Mouse (Mus musculus) small intestine, adult 2 months (tissue): ENCODE measurements around the gene AI481877. TPM values are rescaled to one million over a fixed set of nuclear protein-coding genes. Genes with fewer than 3 reads are reported as not detected.
A peak's percentile ranks its signal among the peaks of the same experiment; 100 is the strongest.

Experiments used
- H3K27ac ChIP-seq: fragments of 200-500 bp; 2 replicates; pipeline ENCODE4 v1.5.1; 2012; ENCODE audit warnings: low read depth, low read length, control low read depth, inconsistent platforms; ENCODE audit not compliant: insufficient read depth
- H3K27me3 ChIP-seq: fragments of 200-500 bp; 2 replicates; pipeline ENCODE4 v1.6.1; 2012; ENCODE audit warnings: mild to moderate bottlenecking, moderate library complexity, low read length, inconsistent platforms; ENCODE audit not compliant: control insufficient read depth, insufficient read depth
- H3K36me3 ChIP-seq: fragments of 200-500 bp; 2 replicates; pipeline ENCODE4 v1.6.1; 2012; ENCODE audit warnings: mild to moderate bottlenecking, low read length, control low read depth, inconsistent platforms; ENCODE audit not compliant: control insufficient read depth, insufficient read depth
- H3K4me1 ChIP-seq: fragments of 200-500 bp; 2 replicates; pipeline ENCODE4 v1.6.1; 2012; ENCODE audit warnings: low read length, inconsistent platforms, mixed read lengths; ENCODE audit not compliant: control insufficient read depth, insufficient read depth, insufficient read length
- H3K4me3 ChIP-seq: fragments of 200-500 bp; 2 replicates; pipeline ENCODE4 v1.5.1; 2012; ENCODE audit warnings: low read depth, mild to moderate bottlenecking, control low read depth, inconsistent platforms, low read length, moderate library complexity
- CTCF ChIP-seq: fragments of 200-500 bp; IDR thresholded peaks from 2 replicates; pipeline ENCODE4 v1.5.1; 2012; ENCODE audit warnings: low read depth, mild to moderate bottlenecking, control low read depth, inconsistent platforms, low read length, moderate library complexity, mixed read lengths; ENCODE audit not compliant: insufficient replicate concordance, insufficient read length; ENCODE audit errors: extremely low read depth
- POLR2A ChIP-seq: fragments of 200-500 bp; IDR thresholded peaks from 2 replicates; pipeline ENCODE4 v1.6.1; 2012; ENCODE audit warnings: low read depth, mild to moderate bottlenecking, control low read depth, inconsistent platforms, low read length, moderate library complexity
- WGBS: fragments of 180-500 bp; shearing (Covaris S2); methylation state at CpG from one replicate; pipeline ENCODE4 v1.1.7; 2018; 5-methylcytosine and 5-hydroxymethylcytosine counted together
- polyA plus RNA-seq: library from polyadenylated mRNA; depleted of rRNA; stranded (reverse); fragments of >200 nt; gene quantifications from 2 replicates; pipeline ENCODE4 v1.2.3, GENCODE M21; 2012; rRNA removed

The AI481877 gene
- polyA plus RNA-seq, 1 experiment = not detected

DNA sequence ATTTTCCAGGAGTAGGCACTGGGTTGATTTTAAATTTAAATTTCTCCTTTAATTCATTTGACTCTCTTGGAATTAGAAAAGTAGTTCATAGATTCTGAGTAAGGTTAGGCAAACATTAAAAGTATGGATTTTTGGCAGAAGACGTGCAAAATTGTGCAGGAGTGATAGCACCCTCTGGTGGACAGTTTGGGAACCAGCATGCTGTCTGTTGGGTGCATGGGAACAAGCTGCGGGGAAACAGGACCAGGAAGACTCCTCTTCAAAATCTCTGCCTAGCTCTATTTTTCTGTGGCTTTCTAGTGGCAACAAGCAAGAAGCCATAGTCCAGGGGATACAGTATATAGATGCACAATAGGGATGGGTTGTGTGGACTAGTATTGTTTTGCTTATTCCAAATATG lies 139.1 kb downstream of the AI481877 start:
- H3K36me3 ChIP-seq = no peaks in the 10 kb centered on the region
- WGBS = 1% methylated on average over 2 of the region's 2 CpGs
- peaks cover 20% of the 10 kb centered on the region for H3K4me1 ChIP-seq
- H3K27ac ChIP-seq = no peak overlapping the region
- no peak overlapping the region for H3K4me3 ChIP-seq
- TF ChIP-seq CTCF = peak; percentile 91; the same call in 1 of the 2 replicates
- no peak for TF ChIP-seq POLR2A
- H3K27me3 ChIP-seq = no peaks in the 10 kb centered on the region

DNA sequence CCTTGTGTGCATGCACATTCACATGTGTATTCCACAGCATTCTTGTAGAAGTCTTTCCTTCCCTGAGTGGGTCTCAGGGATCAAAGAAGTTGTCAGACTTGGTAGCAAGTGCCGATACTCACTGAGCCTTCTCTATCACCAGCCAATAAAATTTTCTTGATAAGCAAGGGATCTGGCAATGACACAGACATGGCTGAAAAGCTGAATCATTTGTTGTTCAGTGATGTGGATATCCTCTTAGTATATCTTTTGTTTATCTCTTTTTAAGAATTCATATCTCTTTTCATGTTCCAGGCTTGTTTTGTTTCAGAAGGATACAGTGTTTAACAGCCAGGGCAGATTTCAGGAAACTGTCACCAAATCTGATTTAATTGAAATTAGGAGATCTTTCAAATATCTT lies 140.1 kb downstream of the AI481877 start:
- TF ChIP-seq POLR2A (no peak), CTCF (no peak)
- H3K27ac ChIP-seq = peak overlapping the region; percentile 72
- H3K36me3 ChIP-seq = no peaks in the 10 kb centered on the region
- H3K27me3 ChIP-seq = no peaks in the 10 kb centered on the region
- 34% methylated on average over 1 of the region's 1 CpGs for WGBS
- no peak overlapping the region for H3K4me3 ChIP-seq
- H3K4me1 ChIP-seq = peaks cover 24% of the 10 kb centered on the region

- no peaks in the 10 kb centered on the region for H3K36me3 ChIP-seq
- no peak overlapping the region for H3K4me3 ChIP-seq
- peak overlapping the region; percentile 92 for H3K27ac ChIP-seq
- H3K27me3 ChIP-seq = no peaks in the 10 kb centered on the region
- 37% methylated on average over 5 of the region's 5 CpGs for WGBS
- TF ChIP-seq CTCF = no peak
- TF ChIP-seq POLR2A = no peak
- peaks cover 36% of the 10 kb centered on the region; the same call in 1 of the 2 replicates for H3K4me1 ChIP-seq
Observed at GRCm38 (mm10) chr4:58997081-58997480, 141.7 kb downstream of the AI481877 start.

DNA sequence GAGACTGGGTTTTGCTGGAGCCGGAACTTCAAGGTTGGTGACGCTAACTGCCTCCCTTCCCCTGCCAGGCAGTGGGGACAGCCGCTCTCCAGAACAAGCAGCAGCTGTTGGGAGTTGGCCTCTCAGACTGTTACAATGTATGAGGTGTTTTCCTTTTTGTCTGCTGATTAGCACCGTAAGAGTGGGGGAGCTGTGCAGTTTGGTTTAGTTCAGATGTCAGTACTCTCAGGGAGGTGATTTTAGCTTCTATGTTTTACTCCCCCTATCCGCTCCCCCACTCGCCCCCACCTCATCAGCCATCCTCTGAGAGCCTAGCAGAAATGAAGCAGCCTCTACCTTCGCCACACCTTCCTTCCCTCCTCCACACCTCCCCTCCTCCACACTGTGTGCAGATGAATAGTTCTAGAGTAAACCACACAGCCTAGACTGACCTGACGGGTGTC lies 143.5 kb downstream of the AI481877 start:
- Histone ChIP-seq H3K4me1 (peaks cover 36% of the 10 kb centered on the region; the same call in 1 of the 2 replicates), H3K27me3 (no peaks in the 10 kb centered on the region), H3K4me3 (peak overlapping the region; percentile 42), H3K27ac (peak overlapping the region; percentile 95), H3K36me3 (no peaks in the 10 kb centered on the region)
- TF ChIP-seq CTCF = no peak
- no peak for TF ChIP-seq POLR2A
- 34% methylated on average over 8 of the region's 8 CpGs for WGBS

- H3K4me1 ChIP-seq = peaks cover 36% of the 10 kb centered on the region; the same call in 1 of the 2 replicates
- no peaks in the 10 kb centered on the region for H3K36me3 ChIP-seq
- peak within 1 kb of the TSS; percentile 95 for H3K27ac ChIP-seq
- H3K27me3 ChIP-seq = no peaks in the 10 kb centered on the region
- WGBS = 25% methylated on average over 4 of the region's 4 CpGs
- H3K4me3 ChIP-seq = peak within 1 kb of the TSS; percentile 42
- TF ChIP-seq POLR2A (no peak), CTCF (no peak)
Observed at GRCm38 (mm10) chr4:58994762-58995161, 144.0 kb downstream of the AI481877 start, which contains the start of gene Dnajc25. TSS of gene Dnajc25 (plus strand) at chr4:58995062.

Other genes starting within 250 kb of the AI481877 start
- 13.5 and 25.8 TPM in 2 replicates for gene Ecpas, start 226.2 kb downstream of the AI481877 start, polyA plus RNA-seq
- not detected in 2 replicates for gene Zkscan16, start 195.4 kb downstream of the AI481877 start, polyA plus RNA-seq
- 9.9 and 11.2 TPM in 2 replicates for gene Ptgr1, start 151.9 kb downstream of the AI481877 start, polyA plus RNA-seq
- gene Dnajc25, start 143.9 kb downstream of the AI481877 start, polyA plus RNA-seq = 4.2 and 4.7 TPM in 2 replicates
- 0.96 TPM in 1 of 2 replicates, not detected in the other for gene Gm20503, start 135.8 kb downstream of the AI481877 start, polyA plus RNA-seq
- gene Gng10, start 103.9 kb downstream of the AI481877 start, polyA plus RNA-seq = 7.1 and 13.0 TPM in 2 replicates
- gene Ugcg, start 50.3 kb upstream of the AI481877 start, polyA plus RNA-seq = 9.6 and 109 TPM in 2 replicates